Mouse (Mus musculus): ENCODE results near the gene Tyk2.
A peak's percentile ranks its signal among the peaks of the same experiment; 100 is the strongest.

Tyk2 gene

DNA sequence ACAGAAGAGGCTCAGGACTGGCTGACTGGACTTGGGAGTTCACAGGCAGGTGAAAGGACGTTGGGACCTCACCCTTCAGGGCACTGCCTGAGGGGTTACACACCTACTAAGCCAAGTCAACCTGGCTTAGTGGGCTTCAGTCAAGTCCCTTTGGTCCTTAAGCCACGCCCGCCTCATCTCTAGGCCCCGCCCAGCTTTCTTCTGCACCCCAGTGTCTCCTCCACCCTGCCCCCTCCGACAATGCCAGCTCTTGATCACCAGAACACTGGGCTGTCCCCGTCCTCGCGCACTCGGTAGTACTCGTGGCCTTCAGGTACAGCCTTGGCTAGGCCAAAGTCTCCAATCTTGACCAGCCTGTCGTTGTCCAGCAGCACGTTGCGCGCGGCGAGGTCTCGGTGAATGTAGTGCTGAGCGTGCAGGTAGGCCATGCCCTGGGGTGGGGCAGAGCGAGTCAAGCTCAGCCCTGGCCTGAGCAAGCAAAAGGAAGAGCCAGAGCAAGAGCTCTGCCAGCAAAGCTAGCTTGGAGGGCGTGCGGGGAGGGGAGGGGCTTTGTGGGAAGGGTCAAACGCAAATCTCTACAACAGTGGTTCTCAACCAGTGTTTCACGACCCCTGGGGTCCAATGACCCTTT is 23.3 kb downstream of the Tyk2 start:
- DNase-seq, result no peak

DNA sequence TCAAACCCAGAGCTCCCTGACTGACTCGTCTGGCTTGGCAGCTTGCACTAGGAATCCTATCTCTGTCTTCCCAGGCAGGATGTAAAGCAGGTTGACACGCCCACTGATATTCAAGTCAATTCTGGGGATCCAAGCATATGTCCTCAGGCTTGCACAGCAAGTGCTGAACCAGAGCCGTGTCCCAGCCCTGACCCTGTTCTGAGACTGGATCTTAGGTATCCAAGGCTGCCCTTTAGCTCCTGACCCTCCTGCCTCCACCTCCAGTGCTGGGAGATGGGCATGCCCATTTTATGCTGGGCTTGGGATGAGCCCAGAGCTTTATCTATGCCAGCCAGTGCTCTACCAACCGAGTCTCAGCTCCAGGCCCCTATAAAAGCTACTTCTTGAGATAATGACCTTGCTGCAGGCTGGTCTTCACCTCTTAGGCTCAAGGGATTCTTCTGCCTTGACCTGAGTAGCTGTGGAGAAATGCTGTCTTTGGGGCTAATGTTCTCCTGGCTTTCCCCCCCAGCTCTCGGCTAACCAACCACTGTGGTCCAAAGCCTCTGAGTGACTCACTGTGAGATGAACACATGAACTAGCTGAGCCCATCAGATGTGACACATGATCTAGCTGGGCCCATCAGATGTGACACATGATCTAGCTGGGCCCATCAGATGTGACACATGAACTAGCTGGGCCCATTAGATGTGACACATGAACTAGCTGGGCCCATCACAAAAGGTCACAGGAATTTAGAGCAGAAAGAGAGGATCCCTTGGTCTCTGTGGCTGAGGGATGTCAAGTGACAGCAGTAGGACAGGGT is 25.1 kb downstream of the Tyk2 start:
- no peak for DNase-seq

DNA sequence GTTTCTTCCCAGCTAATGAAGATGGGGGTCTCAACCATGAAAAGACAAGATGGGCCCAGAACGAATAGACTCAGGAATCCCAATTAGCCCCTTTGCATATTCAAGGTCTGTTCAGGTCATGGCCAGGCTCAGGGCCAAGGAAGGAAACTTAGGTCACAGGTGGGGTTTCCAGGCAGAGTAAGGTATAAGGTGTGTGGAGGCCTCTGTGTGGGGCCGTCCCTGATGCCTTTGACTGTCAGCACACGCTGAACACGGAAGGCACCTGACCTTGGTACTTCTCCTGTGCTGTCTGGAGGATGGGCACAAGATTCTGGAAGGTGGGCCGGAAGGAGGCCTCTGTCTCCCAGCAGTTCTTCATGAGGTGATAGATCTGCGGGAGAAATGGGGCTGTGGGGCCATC is 26.2 kb downstream of the Tyk2 start:
- DNase-seq, result no peak

DNA sequence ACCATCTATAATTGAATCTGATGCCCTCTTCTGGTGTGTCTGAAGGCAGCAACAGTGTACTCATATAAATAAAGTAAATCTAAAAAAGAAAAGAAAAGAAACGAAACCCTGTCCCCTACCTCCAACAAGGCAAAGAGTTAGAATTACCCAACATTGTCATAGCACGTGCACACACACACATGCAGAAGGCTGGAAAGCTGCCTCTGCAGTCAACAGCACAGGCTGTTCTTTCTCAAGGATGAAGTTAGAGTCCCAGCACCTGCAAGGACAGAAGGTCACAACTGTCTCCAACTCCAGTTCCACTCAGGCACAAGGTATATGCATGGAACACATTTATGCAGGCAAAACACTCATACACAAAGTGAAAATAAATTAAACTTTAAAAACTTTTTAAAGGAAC is 29.0 kb downstream of the Tyk2 start:
- no peak for DNase-seq

DNA sequence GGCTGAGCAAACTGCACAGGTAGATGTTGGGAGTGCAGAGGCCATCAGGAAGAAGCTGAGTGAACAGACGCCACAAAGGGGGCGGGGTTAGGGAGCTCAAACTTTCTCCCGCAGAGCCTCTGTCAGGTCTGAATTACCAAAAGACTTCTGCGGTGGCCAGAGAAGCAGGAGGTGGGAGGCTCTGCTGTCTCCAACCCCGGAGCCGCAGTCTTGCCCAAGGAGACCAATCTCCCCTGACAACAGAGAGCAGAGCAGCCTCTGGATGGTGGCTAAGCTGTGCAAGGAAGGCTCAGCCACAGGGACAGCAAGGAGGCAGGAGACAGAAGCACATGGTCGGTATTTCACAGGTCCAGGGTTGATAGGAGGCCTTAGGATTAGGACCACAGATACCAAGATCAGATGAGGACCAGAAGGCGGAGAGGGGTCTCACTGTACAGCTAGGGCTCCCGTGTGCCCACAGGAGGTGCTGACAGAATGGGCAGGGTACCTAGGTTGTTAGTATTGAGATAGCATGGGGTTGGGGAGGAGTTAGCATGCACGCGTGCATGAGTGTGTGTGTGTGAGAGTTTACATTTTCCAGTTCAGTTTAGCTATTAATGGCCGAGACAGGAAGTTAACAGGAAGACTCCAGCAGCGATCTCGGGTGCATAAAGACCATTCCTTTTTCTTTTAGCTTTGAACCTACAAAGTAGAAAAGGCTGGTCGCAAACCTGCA is 30.4 kb downstream of the Tyk2 start:
- no peak for DNase-seq

DNA sequence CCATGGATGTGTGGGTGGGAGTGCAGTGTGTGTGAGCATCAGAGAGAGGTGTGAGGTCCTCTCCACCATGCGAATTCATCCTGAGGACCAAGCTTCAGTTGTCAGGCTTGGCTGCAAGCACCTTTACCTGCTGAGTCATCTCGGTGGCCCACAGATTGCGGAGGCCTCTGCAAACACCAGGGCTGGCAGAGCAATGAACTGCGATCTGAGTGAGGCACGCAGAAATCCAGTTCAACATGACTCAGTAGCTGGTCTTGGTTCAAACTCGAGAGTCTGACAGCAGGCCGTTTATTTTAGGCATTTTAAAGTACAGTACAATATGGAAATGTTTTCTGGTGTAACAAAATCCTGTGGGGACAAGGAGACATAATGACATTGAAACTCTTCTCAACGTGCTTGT is 33.2 kb downstream of the Tyk2 start:
- DNase-seq, result no peak

DNA sequence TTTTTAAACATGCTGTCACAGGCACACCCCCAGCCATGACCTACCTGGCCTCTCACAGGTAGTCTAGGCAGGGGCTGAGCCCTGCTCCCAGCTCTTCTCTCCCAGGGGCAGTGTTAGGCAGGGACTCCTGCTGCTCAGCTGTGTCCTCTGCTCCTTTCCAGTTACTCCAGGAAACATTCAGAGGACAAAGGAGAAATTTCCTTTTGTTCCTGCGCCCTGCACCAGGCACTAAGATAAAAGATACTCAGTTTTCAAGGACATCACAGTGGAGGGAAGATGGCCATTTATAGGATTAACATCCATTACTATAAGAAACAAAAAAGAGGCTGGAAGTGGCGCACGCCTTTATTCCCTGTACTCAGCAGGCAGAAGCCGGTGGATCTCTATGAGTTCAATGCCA is 35.1 kb downstream of the Tyk2 start:
- no peak for DNase-seq

DNA sequence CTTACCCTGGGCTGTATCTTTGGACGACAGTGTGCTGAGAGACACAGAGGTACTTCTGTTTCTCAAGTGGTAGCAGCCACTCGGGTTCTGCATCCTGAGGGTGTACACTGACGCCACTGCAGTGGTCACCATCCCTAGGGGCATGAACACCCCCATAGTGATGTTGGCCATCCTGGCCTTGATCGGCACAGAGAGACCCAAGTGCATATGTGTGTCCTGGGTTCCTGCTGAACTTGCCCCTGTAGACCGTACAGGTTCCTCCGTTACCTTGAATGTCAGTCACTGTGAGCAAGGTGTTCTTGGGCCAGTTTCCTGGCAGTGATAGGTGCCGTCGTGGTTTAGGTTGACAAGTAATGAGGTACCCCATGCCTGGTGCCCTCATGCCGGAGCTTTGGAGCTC is 37.6 kb downstream of the Tyk2 start:
- DNase-seq, result no peak

DNA sequence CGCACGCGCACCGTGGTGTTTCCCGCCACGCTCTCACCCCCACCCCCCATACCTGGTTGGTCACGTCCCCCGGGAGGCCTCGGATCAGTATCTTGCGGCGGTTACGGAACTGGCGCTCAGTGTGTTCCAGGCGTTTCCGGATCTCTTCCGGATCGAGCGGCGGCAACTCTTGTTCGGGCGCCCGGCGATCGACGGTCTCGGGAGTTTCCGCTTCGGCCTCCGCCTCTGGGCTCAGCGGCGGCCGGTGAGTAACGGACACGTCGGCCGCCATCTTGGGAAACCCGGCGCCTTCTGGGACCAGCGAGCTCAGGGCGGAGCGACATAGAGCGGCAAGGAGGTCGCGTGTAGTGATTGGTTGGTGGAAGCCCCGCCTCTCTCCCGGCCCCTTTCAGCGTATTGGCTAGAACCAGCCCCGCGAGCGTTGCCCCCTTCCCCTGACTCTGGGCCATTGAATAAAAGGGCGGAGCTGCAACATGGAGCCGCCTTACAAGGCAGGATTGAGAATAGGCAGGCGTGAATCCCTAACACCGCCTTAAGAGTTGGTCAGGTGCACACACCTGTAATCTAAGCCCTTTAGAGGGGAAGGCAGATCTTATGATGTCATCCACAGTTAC is 39.2 kb downstream of the Tyk2 start, which contains the start of the genes Gm38431 and Raver1:
Gm38431 (minus strand) TSS at position 291 of the 614 bp plus-strand sequence.
Raver1 (minus strand) TSS at position 302 of the 614 bp plus-strand sequence.
- DNase-seq, result peak; percentile 99

DNA sequence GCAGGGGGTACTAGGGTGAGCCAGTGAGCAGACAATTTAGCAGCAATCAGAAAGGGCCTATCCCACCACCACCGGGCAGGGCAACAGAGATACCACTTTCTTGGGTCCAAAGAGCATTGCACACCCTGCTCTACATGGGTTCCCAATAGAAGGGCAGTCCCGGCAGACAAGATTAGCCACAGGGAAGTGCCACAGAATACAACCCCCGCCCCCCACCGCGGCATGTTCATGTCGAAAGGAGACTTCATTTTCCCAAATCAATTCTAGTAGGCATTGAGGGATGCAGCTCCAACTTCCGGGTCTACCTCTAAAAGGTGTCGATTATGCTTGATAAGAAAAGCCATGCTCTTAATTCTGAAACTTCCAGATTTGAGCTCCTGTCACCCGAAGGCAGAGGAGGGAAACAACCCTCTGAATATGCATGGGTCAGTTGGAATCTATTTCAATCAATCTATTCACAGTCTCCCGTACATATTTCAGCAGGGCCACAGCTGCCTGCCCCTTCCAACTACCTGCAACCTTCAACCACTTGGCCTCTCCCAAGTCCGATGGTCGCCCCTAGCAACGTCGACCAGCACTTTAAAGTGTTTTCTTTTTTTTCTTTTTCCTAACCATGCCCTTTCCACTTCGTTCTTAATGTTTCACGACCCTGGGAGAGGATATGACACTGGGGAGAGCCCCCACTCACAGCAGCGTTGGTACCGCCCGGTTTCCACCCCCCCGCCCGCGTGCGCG is 39.9 kb downstream of the Tyk2 start:
- DNase-seq, result no peak

DNA sequence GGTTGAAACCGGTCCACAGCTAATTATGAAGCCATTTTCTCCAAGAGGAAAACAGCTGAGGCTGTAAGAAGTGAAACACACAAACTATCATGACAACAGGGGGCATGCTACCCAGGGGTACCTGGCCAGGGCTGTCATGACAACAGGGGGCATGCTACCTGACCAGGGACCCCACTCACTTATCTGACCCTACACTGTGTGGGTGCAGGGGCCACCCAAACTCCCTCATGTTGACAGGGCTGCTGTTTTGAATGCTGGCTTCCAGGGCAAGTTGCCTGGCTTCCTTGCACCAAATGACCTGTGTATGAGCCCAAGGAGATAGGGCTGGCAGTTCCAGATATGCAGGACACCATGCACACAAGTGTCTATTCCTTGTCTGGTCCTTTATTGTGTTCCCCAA is 40.5 kb downstream of the Tyk2 start:
- no peak for DNase-seq

DNA sequence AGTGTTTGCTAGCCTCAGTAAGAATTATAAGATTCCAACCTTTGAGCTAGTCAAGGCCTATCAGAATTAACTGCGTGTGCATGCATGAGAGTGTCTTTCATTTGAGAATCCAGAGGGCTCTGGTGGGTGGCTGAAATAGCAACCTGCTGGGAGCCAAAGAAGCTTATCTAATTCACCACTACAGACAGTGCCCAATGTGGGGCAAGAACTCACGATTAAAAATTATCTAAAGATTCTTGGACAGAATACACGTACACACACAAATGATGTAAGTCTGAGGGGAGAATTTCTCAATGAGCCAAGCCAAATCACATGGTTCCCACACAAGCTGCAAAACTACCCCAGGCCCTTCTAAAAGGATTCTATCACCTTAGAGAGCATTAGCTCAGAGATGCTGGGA is 47.7 kb downstream of the Tyk2 start:
- no peak for DNase-seq

DNA sequence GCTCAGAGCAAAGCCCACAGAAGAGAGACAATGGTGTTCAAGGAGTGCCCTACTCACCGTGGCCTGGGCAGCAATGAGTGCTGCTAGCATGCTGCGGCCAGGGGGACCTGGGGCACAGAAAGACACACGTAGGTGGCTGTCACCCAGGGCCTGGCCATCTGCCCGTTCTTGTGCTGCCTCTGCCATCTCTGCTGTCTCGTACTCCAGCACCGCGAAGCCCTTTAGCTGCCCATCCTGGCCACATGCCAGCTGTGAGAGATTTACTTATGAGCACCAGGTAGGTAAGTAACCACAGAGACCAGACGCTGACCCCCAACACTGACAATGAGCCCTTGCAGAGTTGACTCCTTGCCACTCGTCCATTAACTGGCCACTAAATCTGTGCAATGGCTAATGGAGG is 49.9 kb downstream of the Tyk2 start:
- DNase-seq, result no peak

DNA sequence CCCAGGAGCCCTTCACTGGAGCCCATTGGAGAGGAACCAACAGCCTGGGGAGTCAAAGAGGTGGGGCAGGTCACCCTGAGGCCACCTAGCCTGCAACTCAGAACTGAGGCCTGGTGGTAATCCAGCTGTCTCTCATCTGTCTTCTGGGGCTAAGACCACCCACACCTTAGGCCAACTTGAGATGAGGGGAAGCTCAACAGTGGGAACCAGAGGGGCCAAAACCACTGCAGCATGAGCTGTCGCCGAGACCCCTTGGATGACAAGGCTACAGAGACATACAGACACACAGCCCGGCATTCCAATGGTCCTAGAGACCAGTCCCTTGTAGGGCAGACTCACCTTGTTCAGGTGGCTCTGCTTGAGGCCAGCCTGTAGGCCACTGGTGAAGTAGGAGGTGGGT is 55.4 kb downstream of the Tyk2 start:
- DNase-seq, result no peak

DNA sequence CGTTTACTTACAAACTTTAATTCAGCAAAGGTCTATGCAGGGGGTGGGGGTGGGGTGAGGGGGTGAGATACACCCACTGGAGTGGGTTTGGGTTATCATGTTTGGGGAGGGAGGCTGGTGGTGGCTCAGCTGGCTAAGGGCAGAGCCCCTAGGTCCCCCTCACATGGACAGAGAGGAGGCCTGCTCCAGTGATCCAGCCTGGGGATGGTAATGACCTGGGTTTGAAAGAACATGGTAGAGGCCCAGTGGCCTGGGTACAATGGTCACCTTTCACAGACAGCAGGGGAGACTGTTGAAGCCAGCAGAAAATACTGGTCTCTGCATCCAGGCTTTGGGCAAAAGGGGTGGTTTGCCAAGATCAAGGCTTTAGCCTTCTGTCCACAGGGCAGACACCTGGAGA is 56.9 kb downstream of the Tyk2 start:
- no peak for DNase-seq

DNA sequence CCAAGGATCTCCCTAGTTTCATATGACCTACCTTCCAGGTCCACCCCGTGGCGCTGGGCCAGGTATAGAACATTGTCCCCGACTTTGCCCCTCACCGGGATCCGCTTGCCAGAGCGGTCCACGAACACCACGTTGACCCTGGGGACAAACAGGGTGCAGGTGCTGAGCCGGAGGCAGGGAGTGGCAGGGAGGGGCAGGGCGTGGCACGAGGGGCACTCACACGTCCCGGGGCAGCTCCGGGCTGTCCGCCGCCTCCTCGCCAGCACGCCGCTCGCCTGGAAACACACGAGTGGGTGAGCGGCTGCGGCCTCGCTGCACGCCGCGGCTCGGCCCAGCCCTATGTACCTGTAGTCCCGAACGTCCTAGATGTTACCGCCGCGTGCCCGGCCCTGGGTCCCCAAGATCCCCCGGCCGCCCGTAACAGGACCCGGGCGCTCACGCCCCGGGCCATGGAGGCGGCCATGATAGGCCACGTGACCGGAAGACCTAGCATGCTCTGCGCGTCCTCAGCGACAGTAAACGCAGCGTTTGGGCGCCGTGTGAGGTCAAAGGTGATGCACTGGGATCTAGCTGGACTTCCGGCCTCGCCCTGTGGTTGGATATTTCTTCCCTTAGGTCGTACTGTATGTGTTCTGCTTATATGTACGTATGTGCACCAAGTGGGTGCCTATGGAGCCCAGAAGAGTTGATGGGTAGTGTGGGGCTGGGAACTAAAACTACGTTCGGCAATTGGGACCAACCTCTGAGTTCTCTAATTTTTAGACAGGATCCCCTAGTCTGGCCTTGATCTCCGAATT is 57.8 kb downstream of the Tyk2 start, which contains the start of the genes Gm49373 and Fdx1l:
Gm49373 (minus strand) TSS at position 53 of the 797 bp plus-strand sequence.
Fdx1l (minus strand) TSS at position 571 of the 797 bp plus-strand sequence.
- peak; percentile 95 for DNase-seq

DNA sequence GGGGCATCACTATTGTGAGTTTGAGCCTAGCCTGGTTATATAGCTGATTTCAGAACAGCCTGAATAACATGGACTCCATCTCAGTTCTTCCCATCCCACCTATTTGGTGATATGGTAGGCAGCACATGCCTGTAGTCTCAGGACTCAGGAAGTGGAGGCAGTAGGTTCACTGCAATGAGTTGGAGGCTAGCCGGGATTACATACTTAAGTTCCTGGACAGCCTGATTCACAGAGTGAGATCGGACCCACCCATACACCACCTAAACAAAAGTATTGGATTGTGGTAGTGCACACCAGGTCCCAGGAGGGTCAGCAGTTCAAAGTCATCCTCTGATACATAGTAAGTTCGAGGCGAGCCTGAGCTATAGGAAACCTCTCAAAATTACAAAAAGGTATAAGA is 58.4 kb downstream of the Tyk2 start:
- no peak for DNase-seq

DNA sequence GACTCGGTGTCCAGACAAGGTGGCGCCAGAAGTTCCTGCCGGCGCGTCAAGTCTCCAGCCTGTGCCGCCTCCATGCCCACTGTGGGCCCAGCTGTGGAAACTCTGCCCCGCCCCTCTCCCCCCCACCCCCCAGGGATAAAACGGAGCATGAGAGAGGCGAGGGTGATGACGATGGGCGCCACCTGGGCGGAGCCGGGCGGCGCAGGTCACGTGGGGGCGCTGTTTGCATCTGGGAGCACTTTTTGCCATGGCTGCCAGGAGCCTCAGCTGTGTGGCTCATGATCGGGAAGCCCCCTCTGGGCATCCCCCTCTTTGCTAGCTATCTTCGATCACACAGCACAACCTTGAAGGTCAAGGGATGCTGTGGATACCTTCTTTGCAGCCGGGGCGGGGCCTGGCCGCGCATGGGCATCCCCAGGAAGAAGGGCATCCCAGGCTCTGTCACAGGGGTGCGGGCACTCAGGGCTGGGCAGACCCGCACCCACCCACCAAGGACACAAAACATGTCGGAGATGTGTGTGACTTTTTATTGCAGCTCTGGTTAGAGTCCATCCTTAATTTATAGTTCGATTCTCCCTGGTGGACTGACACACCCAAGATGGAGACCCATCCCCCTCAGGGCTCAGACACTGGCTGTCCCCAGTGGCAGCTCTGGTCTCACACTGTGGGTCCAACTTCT is 63.9 kb downstream of the Tyk2 start, which contains the start of gene Zglp1:
Zglp1 (minus strand) TSS at position 88 of the 679 bp plus-strand sequence.
- no peak for DNase-seq

DNA sequence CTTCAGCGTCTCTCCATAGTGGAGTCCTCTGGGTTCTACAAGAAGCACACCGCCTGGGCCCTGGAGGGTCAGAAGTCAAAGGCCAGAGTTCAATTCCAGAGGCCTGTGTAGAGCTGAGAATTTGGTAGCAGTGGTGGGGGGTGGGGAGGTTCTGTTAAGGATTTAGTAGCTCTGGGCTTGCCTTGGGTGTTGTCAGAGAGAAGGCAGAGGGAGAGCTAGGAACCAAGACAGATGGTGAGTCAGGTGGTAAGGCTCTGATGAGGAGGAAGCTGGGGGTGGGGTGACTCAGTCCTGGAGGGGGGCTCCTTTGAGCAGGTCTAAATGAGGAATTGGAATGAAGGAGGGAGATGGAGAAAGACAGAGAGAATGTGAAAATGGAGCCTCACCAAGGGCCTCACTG is 68.1 kb downstream of the Tyk2 start:
- DNase-seq, result no peak
